Mouse (Mus musculus): Measurements from ENCODE around the gene Fabp6. TPM values are rescaled to one million over a fixed set of nuclear protein-coding genes. Genes with fewer than 3 reads are reported as not detected.

Gene Fabp6
- total RNA-seq, 2 experiments from 2014 or later: not detected

DNA sequence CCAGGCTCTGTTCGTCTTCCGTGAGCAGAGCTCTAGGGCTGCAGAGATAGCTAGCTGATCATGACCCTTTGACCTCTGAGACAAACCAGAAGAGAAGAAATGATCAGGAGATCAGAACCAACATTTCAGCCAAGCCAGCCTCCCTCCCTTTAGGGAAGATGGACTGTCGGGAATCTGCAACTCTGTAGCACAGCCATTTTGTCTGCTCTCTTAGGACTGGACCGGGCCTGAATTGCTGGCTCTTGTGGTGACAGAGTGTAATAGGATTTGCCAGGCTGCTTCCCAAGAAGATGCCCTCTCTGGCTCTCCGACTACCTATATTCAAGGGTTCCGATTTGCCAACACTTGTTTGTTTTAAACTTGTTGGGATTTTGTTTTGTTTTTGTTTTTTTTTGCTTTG lies 48.7 kb downstream of the Fabp6 start:
- no peak for DNase-seq (ENCODE audit: low spot score in 2 of 2)
- intact Hi-C loops (cut with DNase I): no loop called here

DNA sequence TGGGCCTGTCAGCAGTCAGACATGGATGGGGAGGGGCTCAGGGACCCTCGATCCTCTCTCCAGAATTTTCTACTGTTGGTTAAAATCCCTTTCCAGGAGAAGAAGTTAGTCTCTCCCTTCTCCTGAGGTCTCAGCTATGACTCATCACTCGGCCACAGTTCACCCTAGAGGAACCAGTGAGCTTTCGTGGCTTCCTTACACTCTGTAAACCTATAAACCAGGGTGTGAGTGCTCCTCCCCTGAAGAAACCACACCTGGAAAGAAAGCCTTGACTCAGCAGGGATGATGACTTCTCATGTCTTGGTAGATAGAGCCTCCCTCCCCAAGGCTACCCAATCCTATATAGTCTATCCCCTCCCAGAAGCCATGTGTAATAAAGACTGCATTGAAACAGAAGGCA lies 49.6 kb downstream of the Fabp6 start:
- DNase-seq (ENCODE audit: low spot score in 2 of 2): no peak
- intact Hi-C loops (cut with DNase I): no loop called here

DNA sequence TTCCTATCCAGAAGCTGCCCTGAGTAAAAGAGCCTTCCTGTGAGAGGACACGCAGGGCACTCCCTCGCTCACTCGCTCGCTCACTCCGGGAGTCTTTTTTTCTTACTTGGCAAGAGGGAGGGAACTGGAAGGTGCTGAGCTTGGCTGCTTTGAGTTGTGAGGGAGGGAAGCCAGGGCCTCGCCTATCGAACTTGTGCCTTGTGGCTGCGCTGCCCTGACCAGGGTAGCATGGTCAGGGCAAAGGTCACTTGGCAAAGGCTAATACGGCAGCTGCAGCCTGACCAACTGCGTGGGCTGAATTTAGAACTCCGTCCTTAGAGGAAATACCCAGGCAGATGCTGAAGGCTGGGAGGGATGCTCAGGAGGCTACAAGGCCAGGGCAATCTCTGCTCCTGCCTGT lies 51.6 kb downstream of the Fabp6 start:
- peak in 1 of 2 experiments; percentile 30 for DNase-seq (ENCODE audit: low spot score in 2 of 2)
- intact Hi-C loops (cut with DNase I): no loop called here

DNA sequence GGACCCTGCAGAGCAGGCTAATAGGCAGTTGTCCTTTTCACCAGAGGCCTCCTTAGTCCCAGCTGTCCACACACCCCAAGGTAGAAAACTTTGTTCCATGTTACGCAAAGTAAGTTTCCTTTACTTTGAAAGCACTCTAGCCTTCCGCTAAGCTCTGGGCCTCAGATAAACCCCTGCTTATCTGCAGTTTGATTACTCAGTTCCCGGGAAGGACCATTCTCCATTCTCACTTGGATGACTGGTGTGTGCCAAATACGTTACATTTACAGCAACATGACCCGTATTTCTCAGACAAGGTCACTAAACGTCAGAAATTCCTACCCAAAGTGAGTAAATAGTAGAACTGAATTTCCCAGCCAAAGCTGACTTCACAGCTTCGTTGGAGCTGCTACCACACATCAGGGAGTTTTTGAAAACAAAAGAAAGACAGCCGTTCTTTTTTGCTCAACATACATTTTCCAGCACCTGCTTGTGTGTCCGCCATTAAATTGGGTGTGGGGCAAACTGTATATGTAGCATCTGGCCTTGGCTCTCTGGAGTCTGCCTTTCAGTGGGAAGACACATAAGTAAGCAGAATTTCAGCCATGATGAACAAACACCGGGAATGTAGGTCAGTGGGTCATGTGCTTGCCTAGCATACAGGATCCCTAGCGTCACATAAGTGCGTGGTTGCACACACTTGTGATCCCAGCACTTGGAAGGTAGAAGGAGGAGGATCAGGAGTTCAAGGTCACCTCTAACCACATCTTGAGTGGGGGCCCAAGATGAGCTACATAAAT lies 52.5 kb downstream of the Fabp6 start:
- DNase-seq (ENCODE audit: low spot score in 2 of 2): peak in 1 of 2 experiments; percentile 11
- intact Hi-C loops (cut with DNase I): no loop called here

DNA sequence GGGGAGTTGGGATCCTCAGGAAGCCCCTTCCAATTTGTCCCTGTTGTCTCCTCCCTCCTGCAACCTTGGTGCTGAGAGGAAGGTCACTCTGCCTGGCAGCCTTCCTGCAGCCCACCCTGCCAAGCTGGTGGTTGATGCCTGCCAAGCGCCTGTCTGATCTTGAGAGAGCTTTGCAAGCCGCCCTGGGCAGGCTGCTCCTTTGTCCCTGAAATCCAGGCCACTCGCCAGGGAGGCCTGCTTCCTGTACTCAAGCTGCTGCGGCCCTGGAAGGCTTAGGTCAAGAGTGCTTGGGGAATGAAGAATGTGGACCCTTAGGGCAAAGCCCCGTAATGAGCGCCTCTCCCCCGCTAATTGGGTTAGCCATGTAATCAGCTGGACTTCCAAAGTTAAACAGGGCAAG lies 53.2 kb downstream of the Fabp6 start:
- DNase-seq (ENCODE audit: low spot score in 2 of 2): peak; percentile 40 to 65
- intact Hi-C loops (cut with DNase I): no loop called here

DNA sequence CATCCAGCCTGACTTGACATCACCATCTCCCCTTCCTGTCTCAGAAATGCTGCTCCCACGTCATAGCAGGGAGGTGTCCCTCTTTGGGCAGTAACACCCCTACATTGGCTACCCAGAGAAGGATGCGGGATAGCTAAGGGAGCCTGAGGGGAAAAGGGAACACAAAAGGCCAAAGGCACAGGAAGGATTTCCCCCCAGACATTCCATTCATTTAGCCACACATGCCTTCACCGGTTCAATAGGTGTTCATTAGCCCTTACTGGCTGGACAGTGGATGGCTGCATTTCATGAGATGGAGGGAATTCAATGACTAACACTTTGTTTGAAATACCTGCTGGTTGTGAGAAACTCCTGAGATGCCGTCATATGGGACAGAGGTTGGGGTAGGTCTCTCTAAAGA lies 54.7 kb downstream of the Fabp6 start:
- DNase-seq (ENCODE audit: low spot score in 2 of 2): no peak
- intact Hi-C loops (cut with DNase I): no loop called here

Other genes starting within 250 kb of the Fabp6 start
- 10 to 100 TPM; 25.5 to 27.4 TPM for gene Pttg1, start 175.3 kb downstream of the Fabp6 start, total RNA-seq (2021)
- 10 to 100 TPM; 54.8 to 55.7 TPM for gene Slu7, start 167.8 kb downstream of the Fabp6 start, total RNA-seq (2021)
- gene C1qtnf2, start 127.3 kb downstream of the Fabp6 start, total RNA-seq (2021): 1 to 10 TPM; 1.6 to 1.8 TPM
- 1 to 10 TPM; 3.7 to 3.8 TPM for gene Ccnjl, start 72.8 kb downstream of the Fabp6 start, total RNA-seq (2021)
- 1 to 10 TPM in 1 of 2 experiments, under 1 TPM in 1; 0.69 to 1.1 TPM for gene 4933415A04Rik, start 14.5 kb downstream of the Fabp6 start, total RNA-seq (2021)
- 10 to 100 TPM; 53.8 to 61.9 TPM for gene Pwwp2a, start 80.5 kb upstream of the Fabp6 start, total RNA-seq (2021)
- gene Ttc1, start 146.5 kb upstream of the Fabp6 start, total RNA-seq (2021): 10 to 100 TPM; 53.8 to 54.7 TPM